Comparison of ENCODE assay signal across 9 mouse cellular contexts in genomic region chr15:79208758-79209439, GRCm38 (mm10). TPM values are rescaled to one million over a fixed set of nuclear protein-coding genes. Genes with fewer than 3 reads are reported as not detected.
A peak's percentile ranks its signal among the peaks of the same experiment; 100 is the strongest.
DNase-seq lines count a peak whose midpoint lies in the region; ATAC-seq and TF ChIP-seq lines count a peak whose summit lies in the region.
"Had no signal": no experiment of that assay in that cellular context is flagged by ENCODE, and none has a peak within 500 bp of the region (broad histone marks: within the 10 kb centered on the region; RNA-seq: fewer than 3 reads in every experiment).

No protein-coding gene starts in this region.

- H3K4me2 ChIP-seq in kidney, postnatal 0 days (ENCODE audit: low read length) = no peak overlapping the region
- H3K4me2 ChIP-seq in hindbrain, embryonic 16.5 days (ENCODE audit: low read length) = no peak overlapping the region
- H3K4me2 ChIP-seq in forebrain, embryonic 13.5 days = no peak overlapping the region

- H3K4me1 ChIP-seq in kidney, postnatal 0 days (replicated peaks; ENCODE audit: insufficient read depth, low read length) = no peaks in the 10 kb centered on the region
- H3K4me1 ChIP-seq in hindbrain, embryonic 16.5 days (ENCODE audit: control insufficient read depth, insufficient read depth, low read depth, low read length) = no peaks in the 10 kb centered on the region
- H3K4me1 ChIP-seq in forebrain, embryonic 13.5 days = no peaks in the 10 kb centered on the region

- no peaks in the 10 kb centered on the region for H3K36me3 ChIP-seq in kidney, postnatal 0 days (ENCODE audit: insufficient read depth, low read length)
- no peaks in the 10 kb centered on the region for H3K36me3 ChIP-seq in hindbrain, embryonic 16.5 days (ENCODE audit: control insufficient read depth, insufficient read depth, low read length)
- H3K36me3 ChIP-seq in forebrain, embryonic 13.5 days (ENCODE audit: poor library complexity, severe bottlenecking) = no peaks in the 10 kb centered on the region

- ATAC-seq in kidney, postnatal 0 days (replicated peaks; ENCODE audit: low FRiP score, low read depth) = peak; percentile 42; the same call in 1 of the 2 replicates
- peak; percentile 93 for ATAC-seq in monocyte, adult 5-6 weeks (replicated peaks; ENCODE audit: insufficient number of reproducible peaks, low FRiP score, low TSS enrichment, poor library complexity, severe bottlenecking)
- no peak for ATAC-seq in hindbrain, embryonic 16.5 days
- ATAC-seq in forebrain, embryonic 13.5 days = no peak

- no peaks in the 10 kb centered on the region for H3K9me3 ChIP-seq in kidney, postnatal 0 days (replicated peaks; ENCODE audit: low read length)
- no peaks in the 10 kb centered on the region for H3K9me3 ChIP-seq in hindbrain, embryonic 16.5 days (ENCODE audit: control insufficient read depth, low read length)
- H3K9me3 ChIP-seq in forebrain, embryonic 13.5 days (replicated peaks) = no peaks in the 10 kb centered on the region

- peak; percentile 53 for DNase-seq in right cerebral cortex, adult 18-20 months
- no peak for DNase-seq in right cerebral cortex, postnatal 25 days
- peak; percentile 6 for DNase-seq in brain, embryonic 14.5 days (ENCODE audit: low read depth)
- DNase-seq in kidney, postnatal 0 days (ENCODE audit: low spot score) = peak; percentile 21
- no peak for DNase-seq in left cerebral cortex, postnatal 4 days

- H3K27me3 ChIP-seq in kidney, postnatal 0 days (ENCODE audit: insufficient read depth, low read length) = no peaks in the 10 kb centered on the region
- no peaks in the 10 kb centered on the region for H3K27me3 ChIP-seq in hindbrain, embryonic 16.5 days (replicated peaks; ENCODE audit: control insufficient read depth, insufficient read depth, low read length)
- no peaks in the 10 kb centered on the region for H3K27me3 ChIP-seq in forebrain, embryonic 13.5 days

- no peak for TF ChIP-seq POLR2A in brain, embryonic 14.5 days (IDR thresholded peaks at IDR 0.05; ENCODE audit: borderline replicate concordance, extremely low read depth, insufficient read depth, insufficient read length, poor library complexity, severe bottlenecking)

- WGBS in kidney, postnatal 0 days = 63% methylated on average over 27 of the region's 27 CpGs
- 75% methylated on average over 27 of the region's 27 CpGs for WGBS in hindbrain, embryonic 16.5 days
- WGBS in forebrain, embryonic 13.5 days = 80% methylated on average over 27 of the region's 27 CpGs

- no peak overlapping the region for H3K9ac ChIP-seq in kidney, postnatal 0 days (ENCODE audit: low read depth, low read length)
- no peak overlapping the region for H3K9ac ChIP-seq in hindbrain, embryonic 16.5 days (ENCODE audit: low read depth, low read length)
- no peak overlapping the region for H3K9ac ChIP-seq in forebrain, embryonic 13.5 days

- no peak overlapping the region for H3K4me3 ChIP-seq in kidney, postnatal 0 days (replicated peaks; ENCODE audit: low read depth, low read length)
- H3K4me3 ChIP-seq in hindbrain, embryonic 16.5 days (ENCODE audit: low read length) = no peak overlapping the region
- no peak overlapping the region for H3K4me3 ChIP-seq in forebrain, embryonic 13.5 days

- no peak overlapping the region for H3K27ac ChIP-seq in kidney, postnatal 0 days
- no peak overlapping the region for H3K27ac ChIP-seq in hindbrain, embryonic 16.5 days (ENCODE audit: low read depth, low read length)
- no peak overlapping the region for H3K27ac ChIP-seq in forebrain, embryonic 13.5 days

- TF ChIP-seq CTCF in brain, embryonic 14.5 days (IDR thresholded peaks at IDR 0.05; ENCODE audit: borderline replicate concordance, extremely low read depth, insufficient read depth, insufficient read length) = no peak
- no peak for TF ChIP-seq CTCF in kidney, postnatal 0 days (IDR thresholded peaks at IDR 0.05; ENCODE audit: low read depth)

- intact Hi-C loops in left cerebral cortex, postnatal 4 days (cut with DNase I) = no loop called here

RNA-seq across cellular contexts. Expression of gene Pick1, which starts 20.1 kb away (rescaled TPM):
- 102 and 109 TPM in 2 replicates for polyA plus RNA-seq in brain, embryonic 14.5 days (2012; rRNA removed)
- polyA plus RNA-seq in kidney, postnatal 0 days (2015; fragmentation: Nextera tagmentation; extraction: Ambion mirVana) = 31.8 and 35.6 TPM in 2 replicates
- total RNA-seq in monocyte, adult 5-6 weeks (2017) = 7.2 to 13.7 TPM (median 8.1 TPM) in 3 replicates
- 10 to 100 TPM; 63.3 to 69.7 TPM for total RNA-seq in left cerebral cortex, postnatal 4 days (2021)
- polyA plus RNA-seq in hindbrain, embryonic 16.5 days (2015; fragmentation: Nextera tagmentation; extraction: Ambion mirVana) = 99.1 and 100.0 TPM in 2 replicates
- polyA plus RNA-seq in forebrain, embryonic 13.5 days (2015; fragmentation: Nextera tagmentation; extraction: Ambion mirVana) = 68.1 and 74.3 TPM in 2 replicates

RNA-seq across cellular contexts. Expression of gene Gm49486, which starts 20.3 kb away (rescaled TPM):
- polyA plus RNA-seq in brain, embryonic 14.5 days (2012; rRNA removed) = 1.9 and 2.5 TPM in 2 replicates
- 0.33 and 0.42 TPM in 2 replicates for polyA plus RNA-seq in kidney, postnatal 0 days (2015; fragmentation: Nextera tagmentation; extraction: Ambion mirVana)
- not detected in 3 replicates for total RNA-seq in monocyte, adult 5-6 weeks (2017)
- 1 to 10 TPM; 1.9 to 2.4 TPM for total RNA-seq in left cerebral cortex, postnatal 4 days (2021)
- polyA plus RNA-seq in hindbrain, embryonic 16.5 days (2015; fragmentation: Nextera tagmentation; extraction: Ambion mirVana) = 0.87 and 1.1 TPM in 2 replicates
- 0.96 and 1.3 TPM in 2 replicates for polyA plus RNA-seq in forebrain, embryonic 13.5 days (2015; fragmentation: Nextera tagmentation; extraction: Ambion mirVana)

RNA-seq across cellular contexts. Expression of gene Sox10, which starts 43.9 kb away (rescaled TPM):
- 5.6 and 11.3 TPM in 2 replicates for polyA plus RNA-seq in brain, embryonic 14.5 days (2012; rRNA removed)
- 0.23 and 0.25 TPM in 2 replicates for polyA plus RNA-seq in kidney, postnatal 0 days (2015; fragmentation: Nextera tagmentation; extraction: Ambion mirVana)
- total RNA-seq in monocyte, adult 5-6 weeks (2017) = not detected in 3 replicates
- total RNA-seq in left cerebral cortex, postnatal 4 days (2021) = 10 to 100 TPM; 16.5 to 18.1 TPM
- 9.0 and 9.5 TPM in 2 replicates for polyA plus RNA-seq in hindbrain, embryonic 16.5 days (2015; fragmentation: Nextera tagmentation; extraction: Ambion mirVana)
- 0.45 and 0.49 TPM in 2 replicates for polyA plus RNA-seq in forebrain, embryonic 13.5 days (2015; fragmentation: Nextera tagmentation; extraction: Ambion mirVana)

RNA-seq across cellular contexts. Expression of gene Slc16a8, which starts 45.7 kb away (rescaled TPM):
- polyA plus RNA-seq in brain, embryonic 14.5 days (2012; rRNA removed) = 0.37 and 0.50 TPM in 2 replicates
- polyA plus RNA-seq in kidney, postnatal 0 days (2015; fragmentation: Nextera tagmentation; extraction: Ambion mirVana) = 0.23 TPM in 1 of 2 replicates, not detected in the other
- not detected in 3 replicates for total RNA-seq in monocyte, adult 5-6 weeks (2017)
- not detected for total RNA-seq in left cerebral cortex, postnatal 4 days (2021)
- polyA plus RNA-seq in hindbrain, embryonic 16.5 days (2015; fragmentation: Nextera tagmentation; extraction: Ambion mirVana) = 1.4 and 2.0 TPM in 2 replicates
- 0.09 and 0.39 TPM in 2 replicates for polyA plus RNA-seq in forebrain, embryonic 13.5 days (2015; fragmentation: Nextera tagmentation; extraction: Ambion mirVana)
- total RNA-seq: left cerebral cortex, adult 18-20 months had no signal

Comparison
In these comparisons a context has a peak if more than half of its experiments do, and no peak if none do; other contexts are left out.
1. DNase-seq: peak in right cerebral cortex, adult 18-20 months (single experiment), brain, embryonic 14.5 days (single experiment) and kidney, postnatal 0 days (single experiment); none in right cerebral cortex, postnatal 25 days (single experiment) and left cerebral cortex, postnatal 4 days (single experiment).
2. ATAC-seq: peak in kidney, postnatal 0 days (single experiment) and monocyte, adult 5-6 weeks (single experiment); none in hindbrain, embryonic 16.5 days (single experiment) and forebrain, embryonic 13.5 days (single experiment).